29 mouse cellular contexts compared by ENCODE assay signal in genomic region chr8:86894194-86894761, GRCm38 (mm10). TPM values are rescaled to one million over a fixed set of nuclear protein-coding genes. Genes with fewer than 3 reads are reported as not detected.
DNase-seq lines count a peak whose midpoint lies in the region; ATAC-seq and TF ChIP-seq lines count a peak whose summit lies in the region.
"Had no signal": no experiment of that assay in that cellular context is flagged by ENCODE, and none has a peak within 500 bp of the region (broad histone marks: within the 10 kb centered on the region; RNA-seq: fewer than 3 reads in every experiment).

No protein-coding gene starts in this region.

- H3K27me3 ChIP-seq in heart, embryonic 15.5 days = no peaks in the 10 kb centered on the region
- no peaks in the 10 kb centered on the region for H3K27me3 ChIP-seq in lung, embryonic 15.5 days
- H3K27me3 ChIP-seq: embryonic facial prominence, embryonic 15.5 days; hindbrain, embryonic 12.5 days; midbrain, embryonic 13.5 days; neural tube, embryonic 13.5 days had no signal

- in situ Hi-C loops in ES-E14 (cut with MboI; ENCODE audit: low sequenced_read_pairs in 2 of 2, unreplicated experiment in 2 of 2) = no loop called here

- no peak for ATAC-seq in heart, embryonic 15.5 days (replicated peaks; ENCODE audit: insufficient number of reproducible peaks, insufficient read depth, low FRiP score, low read depth)
- no peak for ATAC-seq in lung, embryonic 15.5 days (ENCODE audit: borderline replicate concordance, extremely low read depth, low FRiP score, low TSS enrichment)
- no peak for ATAC-seq in activated CD4-positive, CD25-positive, alpha-beta regulatory T cell, adult 4 months
- ATAC-seq: CD4-positive, CD25-positive, alpha-beta regulatory T cell, adult 4 months; forebrain, postnatal 0 days; intestine, embryonic 16.5 days; midbrain, embryonic 13.5 days had no signal

- H3K4me2 ChIP-seq in heart, embryonic 15.5 days = no peak overlapping the region
- H3K4me2 ChIP-seq in lung, embryonic 15.5 days = no peak overlapping the region
- H3K4me2 ChIP-seq: embryonic facial prominence, embryonic 15.5 days; forebrain, embryonic 12.5 days; hindbrain, embryonic 12.5 days; liver, embryonic 11.5 days; midbrain, embryonic 13.5 days; neural tube, embryonic 13.5 days had no signal

- 76% methylated on average over 6 of the region's 6 CpGs for WGBS in heart, embryonic 15.5 days
- WGBS in lung, embryonic 15.5 days = 72% methylated on average over 6 of the region's 6 CpGs

- no peak for DNase-seq in heart, adult 9 months (ENCODE audit: low spot score in 2 of 2)
- DNase-seq in lung, adult 18-20 months = no peak
- no peak for DNase-seq in ES-E14 (ENCODE audit: low read depth, low spot score)
- DNase-seq: adrenal gland, postnatal 36 days; cerebellum, adult 8-10 months; cerebellum, postnatal 25 days; forebrain, postnatal 0 days; gastrocnemius, postnatal 25 days; heart, postnatal 14 days; kidney, adult 8-10 months; layer of hippocampus, postnatal 36 days; thymus, adult 2 months; thymus, postnatal 36 days had no signal

- 0 out of 2 replicates have a peak, but pooled peaks cover 2% of the 10 kb centered on the region for H3K4me1 ChIP-seq in heart, embryonic 15.5 days (replicated peaks)
- H3K4me1 ChIP-seq in lung, embryonic 15.5 days = no peaks in the 10 kb centered on the region
- peaks cover 7 to 26% of the 10 kb centered on the region in 2 experiments for H3K4me1 ChIP-seq in ES-E14 (ENCODE audit: control insufficient read depth in 2 of 2, insufficient read depth in 2 of 2, low read length in 2 of 2, poor library complexity in 1 of 2)
- peaks cover 17% of the 10 kb centered on the region; the same call in 1 of the 2 replicates for H3K4me1 ChIP-seq in brown adipose tissue, adult 24 weeks (ENCODE audit: control insufficient read depth, insufficient read depth, insufficient read length, low read length)
- H3K4me1 ChIP-seq: embryonic facial prominence, embryonic 15.5 days; forebrain, embryonic 12.5 days; hindbrain, embryonic 12.5 days; midbrain, embryonic 13.5 days; neural tube, embryonic 13.5 days had no signal

- no peak overlapping the region for H3K4me3 ChIP-seq in heart, embryonic 15.5 days
- H3K4me3 ChIP-seq in lung, embryonic 15.5 days = no peak overlapping the region
- no peak overlapping the region for H3K4me3 ChIP-seq in ES-E14 (ENCODE audit: insufficient read depth in 1 of 2, low read depth in 1 of 2, low read length in 2 of 2, poor library complexity in 1 of 2, severe bottlenecking in 1 of 2)
- no peak overlapping the region for H3K4me3 ChIP-seq in brown adipose tissue, adult 24 weeks (ENCODE audit: insufficient read depth, low read depth, low read length)
- H3K4me3 ChIP-seq: embryonic facial prominence, embryonic 10.5 days; embryonic facial prominence, embryonic 15.5 days; forebrain, embryonic 12.5 days; hindbrain, embryonic 12.5 days; midbrain, embryonic 13.5 days; neural tube, embryonic 13.5 days had no signal

- H3K9ac ChIP-seq in heart, embryonic 15.5 days = no peak overlapping the region
- H3K9ac ChIP-seq in lung, embryonic 15.5 days = no peak overlapping the region
- H3K9ac ChIP-seq in ES-E14 (ENCODE audit: insufficient read depth, low read depth, low read length, poor library complexity, severe bottlenecking) = no peak overlapping the region
- H3K9ac ChIP-seq: embryonic facial prominence, embryonic 15.5 days; forebrain, embryonic 12.5 days; forebrain, postnatal 0 days; hindbrain, embryonic 12.5 days; midbrain, embryonic 13.5 days; neural tube, embryonic 13.5 days had no signal

- H3K36me3 ChIP-seq in heart, embryonic 15.5 days = no peaks in the 10 kb centered on the region
- H3K36me3 ChIP-seq in lung, embryonic 15.5 days = no peaks in the 10 kb centered on the region
- H3K36me3 ChIP-seq in ES-E14 (ENCODE audit: control insufficient read depth, insufficient read depth, low read length, poor library complexity, severe bottlenecking) = no peaks in the 10 kb centered on the region
- H3K36me3 ChIP-seq: embryonic facial prominence, embryonic 10.5 days; embryonic facial prominence, embryonic 15.5 days; forebrain, embryonic 12.5 days; G1E; hindbrain, embryonic 12.5 days; midbrain, embryonic 13.5 days; neural tube, embryonic 13.5 days had no signal

- H3K9me3 ChIP-seq in heart, embryonic 15.5 days (replicated peaks) = no peaks in the 10 kb centered on the region
- no peaks in the 10 kb centered on the region for H3K9me3 ChIP-seq in lung, embryonic 15.5 days
- no peaks in the 10 kb centered on the region for H3K9me3 ChIP-seq in ES-E14 (ENCODE audit: control insufficient read depth, insufficient read depth, low read depth, low read length)
- H3K9me3 ChIP-seq: embryonic facial prominence, embryonic 10.5 days; embryonic facial prominence, embryonic 15.5 days; forebrain, embryonic 12.5 days; hindbrain, embryonic 12.5 days; midbrain, embryonic 13.5 days; neural tube, embryonic 13.5 days had no signal

- H3K27ac ChIP-seq in heart, embryonic 15.5 days = peak overlapping the region; percentile 45
- peak overlapping the region; percentile 35 for H3K27ac ChIP-seq in lung, embryonic 15.5 days
- peak overlapping the region; percentile 59; the same call in 1 of the 2 replicates for H3K27ac ChIP-seq in ES-E14 (ENCODE audit: insufficient read depth, low read depth, low read length, poor library complexity, severe bottlenecking)
- peak overlapping the region; percentile 95 for H3K27ac ChIP-seq in brown adipose tissue, adult 24 weeks (replicated peaks; ENCODE audit: low read depth, low read length)
- H3K27ac ChIP-seq: embryonic facial prominence, embryonic 10.5 days; embryonic facial prominence, embryonic 15.5 days; forebrain, embryonic 12.5 days; hindbrain, embryonic 12.5 days; kidney, postnatal 0 days; macrophage; midbrain, embryonic 13.5 days; neural tube, embryonic 13.5 days had no signal

TF ChIP-seq in ES-E14, 5 proteins besides CTCF, POLR2A, EP300 and RAD21:
- TF ChIP-seq MAFK (IDR thresholded peaks at IDR 0.05; ENCODE audit: insufficient read depth, low read depth, low read length) (no peak), HCFC1 (IDR thresholded peaks at IDR 0.05; ENCODE audit: borderline replicate concordance, insufficient read depth, low read length) (no peak), ZNF384 (IDR thresholded peaks at IDR 0.05; ENCODE audit: low read depth, low read length) (no peak)

RNA-seq across cellular contexts. Expression of gene N4bp1, which starts 9.2 kb away (rescaled TPM):
- polyA plus RNA-seq in heart, embryonic 15.5 days (2015; fragmentation: Nextera tagmentation; extraction: Ambion mirVana) = 5.5 and 6.7 TPM in 2 replicates
- polyA plus RNA-seq in lung, embryonic 15.5 days (2015; fragmentation: Nextera tagmentation; extraction: Ambion mirVana) = 8.1 and 8.8 TPM in 2 replicates
- total RNA-seq in ES-E14 (2012; rRNA removed) = 40.1 and 40.2 TPM in 2 replicates
- polyA plus RNA-seq in brown adipose tissue, adult 24 weeks (2012; ENCODE audit: insufficient read depth, insufficient read length, missing spikeins) = 6.3 and 7.4 TPM in 2 replicates
- polyA plus RNA-seq in activated CD4-positive, CD25-positive, alpha-beta regulatory T cell, adult 4 months (2017; shearing (Covaris generic)) = 10 to 100 TPM in 1 of 2 experiments, 1 to 10 TPM in 1; 10.0 to 11.8 TPM

Comparison
In these comparisons a context has a peak if more than half of its experiments do, and no peak if none do; other contexts are left out.
1. H3K27ac ChIP-seq: peak in every context shown above with its lines; median percentile 95 in brown adipose tissue, adult 24 weeks; 59 in ES-E14; 45 in heart, embryonic 15.5 days; 35 in lung, embryonic 15.5 days.